Mouse (Mus musculus) right cerebral cortex, postnatal 10 days (tissue): ENCODE measurements around the gene Igfbp6.
"Not testable (repeated sequence)": the region's sequence is repeated elsewhere in the genome, so short reads cannot be mapped to it uniquely, and the experiment has no call there.

Experiments
- DNase-seq, 2 experiments: peaks; one replicate each; pipeline ENCODE4 v3.0.0; 2021; ENCODE audit warnings: low spot score in 2 of 2

Gene Igfbp6

GRCm38 (mm10) chr15:102136129-102136758, 7.9 kb upstream of the Igfbp6 start, which contains the start of gene Spryd3:
TSS of gene Spryd3 (minus strand) at chr15:102136234.
- peak; percentile 97 to 98 for DNase-seq

GRCm38 (mm10) chr15:102141120-102141519, 3.0 kb upstream of the Igfbp6 start:
- DNase-seq: no peak

- DNase-seq: no peak
Observed at GRCm38 (mm10) chr15:102142914-102143912, 949 bp upstream of the Igfbp6 start.

- no peak for DNase-seq
Observed at GRCm38 (mm10) chr15:102144726-102145125, 564 bp downstream of the Igfbp6 start.

- DNase-seq: no peak
Observed at GRCm38 (mm10) chr15:102145330-102145729, 1.2 kb downstream of the Igfbp6 start.

- no peak for DNase-seq
Observed at GRCm38 (mm10) chr15:102146089-102146488, 1.9 kb downstream of the Igfbp6 start.

GRCm38 (mm10) chr15:102146882-102147281, 2.7 kb downstream of the Igfbp6 start:
- peak in 1 of 2 experiments; percentile 57 for DNase-seq

GRCm38 (mm10) chr15:102147674-102148402, 3.7 kb downstream of the Igfbp6 start:
- no peak for DNase-seq

GRCm38 (mm10) chr15:102149561-102149960, 5.4 kb downstream of the Igfbp6 start:
- DNase-seq: no peak

- DNase-seq: no peak
Observed at GRCm38 (mm10) chr15:102150301-102151135, 6.4 kb downstream of the Igfbp6 start, which contains the start of gene Soat2. TSS of gene Soat2 (plus strand) at chr15:102150526.

- DNase-seq: no peak
Observed at GRCm38 (mm10) chr15:102152646-102153045, 8.5 kb downstream of the Igfbp6 start.

GRCm38 (mm10) chr15:102155006-102155405, 10.8 kb downstream of the Igfbp6 start:
- DNase-seq: not testable (repeated sequence)

GRCm38 (mm10) chr15:102156836-102157235, 12.7 kb downstream of the Igfbp6 start:
- DNase-seq: no peak

GRCm38 (mm10) chr15:102160415-102161060, 16.4 kb downstream of the Igfbp6 start:
- DNase-seq: no peak

GRCm38 (mm10) chr15:102163900-102164693, 19.9 kb downstream of the Igfbp6 start:
- no peak for DNase-seq

GRCm38 (mm10) chr15:102165468-102166100, 21.4 kb downstream of the Igfbp6 start:
- DNase-seq: no peak

- no peak for DNase-seq
Observed at GRCm38 (mm10) chr15:102167620-102168021, 23.5 kb downstream of the Igfbp6 start.

- no peak for DNase-seq
Observed at GRCm38 (mm10) chr15:102169064-102169463, 24.9 kb downstream of the Igfbp6 start.

GRCm38 (mm10) chr15:102173581-102173980, 29.4 kb downstream of the Igfbp6 start:
- DNase-seq: no peak
